ENCODE assay signal across 9 mouse cellular contexts in genomic region chr7:119023394-119023921, GRCm38 (mm10). TPM values are rescaled to one million over a fixed set of nuclear protein-coding genes. Genes with fewer than 3 reads are reported as not detected.
A peak's percentile ranks its signal among the peaks of the same experiment; 100 is the strongest.
DNase-seq lines count a peak whose midpoint lies in the region; ATAC-seq lines count a peak whose summit lies in the region.
"Had no signal": no experiment of that assay in that cellular context is flagged by ENCODE, and none has a peak within 500 bp of the region (broad histone marks: within the 10 kb centered on the region; RNA-seq: fewer than 3 reads in every experiment).

No protein-coding gene starts in this region.

- no peak overlapping the region for H3K9ac ChIP-seq in liver, embryonic 11.5 days (ENCODE audit: low read depth, low read length)
- H3K9ac ChIP-seq: hindbrain, embryonic 15.5 days; stomach, embryonic 15.5 days had no signal

- peak; percentile 63 to 64 for DNase-seq in B cell, adult 2 months
- DNase-seq in MEL-GATA-1-ER (ENCODE audit: extremely low read depth, low read depth) = peak; percentile 74
- peak; percentile 38 for DNase-seq in cerebellum, adult 9-10 months
- DNase-seq in frontal cortex, postnatal 14 days (ENCODE audit: low spot score in 2 of 2) = peak; percentile 35 to 65
- DNase-seq in kidney, postnatal 10 days = peak; percentile 77
- DNase-seq in liver, embryonic 11.5 days (ENCODE audit: low spot score) = peak; percentile 52
- DNase-seq in retina, embryonic 14.5 days (ENCODE audit: low spot score) = peak; percentile 87

- no peaks in the 10 kb centered on the region for H3K4me1 ChIP-seq in liver, embryonic 11.5 days (replicated peaks; ENCODE audit: control insufficient read depth, insufficient read depth, low read length)
- H3K4me1 ChIP-seq: hindbrain, embryonic 15.5 days had no signal

- no peaks in the 10 kb centered on the region for H3K36me3 ChIP-seq in liver, embryonic 11.5 days (ENCODE audit: control insufficient read depth, insufficient read depth, low read length)
- H3K36me3 ChIP-seq: hindbrain, embryonic 15.5 days; stomach, embryonic 15.5 days had no signal

- WGBS in liver, embryonic 11.5 days = 27% methylated on average over 17 of the region's 17 CpGs

- peak overlapping the region; percentile 9; the same call in 1 of the 2 replicates for H3K4me2 ChIP-seq in liver, embryonic 11.5 days
- H3K4me2 ChIP-seq: hindbrain, embryonic 15.5 days; stomach, embryonic 15.5 days had no signal

- no peak overlapping the region for H3K4me3 ChIP-seq in liver, embryonic 11.5 days (ENCODE audit: low read depth, low read length)
- H3K4me3 ChIP-seq: hindbrain, embryonic 15.5 days; stomach, embryonic 15.5 days had no signal

- ATAC-seq in liver, embryonic 11.5 days (replicated peaks; ENCODE audit: low FRiP score) = peak; percentile 16; the same call in 1 of the 2 replicates

- H3K9me3 ChIP-seq in liver, embryonic 11.5 days (ENCODE audit: control insufficient read depth, low read length) = no peaks in the 10 kb centered on the region
- H3K9me3 ChIP-seq: hindbrain, embryonic 15.5 days; stomach, embryonic 15.5 days had no signal

- no peaks in the 10 kb centered on the region for H3K27me3 ChIP-seq in liver, embryonic 11.5 days (replicated peaks; ENCODE audit: control insufficient read depth, insufficient read depth, low read length)
- H3K27me3 ChIP-seq: hindbrain, embryonic 15.5 days; stomach, embryonic 15.5 days had no signal

- no peak overlapping the region for H3K27ac ChIP-seq in liver, embryonic 11.5 days (ENCODE audit: low read depth, low read length)
- H3K27ac ChIP-seq: hindbrain, embryonic 15.5 days; stomach, embryonic 15.5 days had no signal

RNA-seq across cellular contexts. Expression of gene Gprc5b, which starts 28.4 kb away (rescaled TPM):
- 1.7 and 2.0 TPM in 2 replicates for polyA plus RNA-seq in liver, embryonic 11.5 days (2014; fragmentation: Nextera tagmentation; extraction: Ambion mirVana)
